Mouse (Mus musculus): Measurements from ENCODE around the gene Wfdc11. TPM values are rescaled to one million over a fixed set of nuclear protein-coding genes. Genes with fewer than 3 reads are reported as not detected.
"Not testable (repeated sequence)": the region's sequence is repeated elsewhere in the genome, so short reads cannot be mapped to it uniquely, and the experiment has no call there.

Wfdc11 gene
- total RNA-seq, 2 experiments from 2014 or later = not detected

- DNase-seq = no peak
Measured at GRCm38 (mm10) chr2:164638696-164639095, 35.2 kb downstream of the Wfdc11 start, which contains the start of gene Wfdc16. Gene Wfdc16 (minus strand): TSS chr2:164638796.

GRCm38 (mm10) chr2:164635266-164635665, 38.6 kb downstream of the Wfdc11 start:
- DNase-seq = no peak

GRCm38 (mm10) chr2:164621775-164622174, 52.1 kb downstream of the Wfdc11 start:
- DNase-seq = no peak

DNA sequence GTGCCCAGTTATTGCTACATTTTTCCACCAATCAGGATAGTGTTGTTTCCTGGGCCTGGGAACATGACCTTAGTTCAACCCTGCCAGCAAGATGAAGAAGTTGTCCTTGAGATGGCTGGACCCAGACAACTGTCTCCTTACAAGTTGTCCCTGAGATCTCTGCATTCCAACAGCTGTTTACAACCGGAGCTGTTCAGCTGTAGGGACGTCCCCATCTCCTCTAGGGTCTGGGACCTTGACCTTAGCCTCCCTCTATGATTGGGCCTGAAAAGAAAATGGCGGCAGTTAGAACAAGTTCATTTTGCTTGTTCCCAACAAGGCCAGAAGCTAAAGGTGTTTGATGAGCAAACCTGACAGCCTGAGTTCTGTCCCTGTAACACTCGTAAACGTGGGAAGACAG, 54.8 kb downstream of the Wfdc11 start:
- DNase-seq = no peak

DNA sequence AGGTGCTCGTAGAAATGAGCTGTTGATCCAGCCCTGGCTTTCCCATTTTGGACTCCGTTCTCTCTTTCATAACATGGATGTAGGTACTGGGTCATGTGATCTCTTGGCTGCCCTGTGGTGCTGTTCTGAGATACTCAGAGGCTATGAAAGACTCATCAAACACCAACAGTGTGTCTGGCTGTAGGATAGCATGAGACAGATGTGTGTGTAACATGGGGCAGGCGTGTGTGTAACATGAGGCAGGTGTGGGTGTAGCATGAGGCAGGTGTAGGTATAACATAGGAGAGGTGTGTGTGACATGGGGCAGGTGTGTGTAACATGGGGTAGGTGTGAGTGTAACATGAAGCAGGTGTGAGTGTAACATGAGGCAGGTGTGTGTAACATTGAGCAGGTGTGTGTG, 58.5 kb downstream of the Wfdc11 start:
- DNase-seq = no peak

GRCm38 (mm10) chr2:164613471-164613870, 60.4 kb downstream of the Wfdc11 start, which contains the start of the genes Wfdc6b and Wfdc8:
Gene Wfdc6b (plus strand): TSS chr2:164613522.
Gene Wfdc8 (minus strand): TSS chr2:164613626.
- DNase-seq = not testable (repeated sequence)

Other genes with a start within 250 kb of the Wfdc11 start
- gene Sdc4, start 230.2 kb downstream of the Wfdc11 start, total RNA-seq (2021) = 100 to 1,000 TPM; 102 to 129 TPM
- 10 to 100 TPM; 37.7 to 42.3 TPM for gene Sys1, start 217.1 kb downstream of the Wfdc11 start, total RNA-seq (2021)
- 10 to 100 TPM in 1 of 2 experiments, 1 to 10 TPM in 1; 7.0 to 13.3 TPM for gene Gm20458, start 213.1 kb downstream of the Wfdc11 start, total RNA-seq (2021)
- gene Trp53tg5, start 200.4 kb downstream of the Wfdc11 start, total RNA-seq (2021) = not detected
- 100 to 1,000 TPM; 108 to 110 TPM for gene Dbndd2, start 188.0 kb downstream of the Wfdc11 start, total RNA-seq (2021)
- gene Pigt, start 176.6 kb downstream of the Wfdc11 start, total RNA-seq (2021) = 10 to 100 TPM; 76.6 to 84.5 TPM
- not detected for gene Wfdc2, start 111.7 kb downstream of the Wfdc11 start, total RNA-seq (2021)
- gene Spint3, start 100.6 kb downstream of the Wfdc11 start, total RNA-seq (2021) = not detected
- gene Wfdc6a, start 88.6 kb downstream of the Wfdc11 start, total RNA-seq (2021) = not detected
- gene Eppin, start 80.5 kb downstream of the Wfdc11 start, total RNA-seq (2021) = not detected
- not detected for gene Wfdc6b, start 60.6 kb downstream of the Wfdc11 start, total RNA-seq (2021)
- gene Wfdc8, start 60.5 kb downstream of the Wfdc11 start, total RNA-seq (2021) = not detected
- not detected for gene Wfdc16, start 35.3 kb downstream of the Wfdc11 start, total RNA-seq (2021)
- not detected for gene Wfdc10, start 18.0 kb downstream of the Wfdc11 start, total RNA-seq (2021)
- not detected for gene Wfdc9, start 17.5 kb downstream of the Wfdc11 start, total RNA-seq (2021)
- not detected for gene Wfdc13, start 11.0 kb upstream of the Wfdc11 start, total RNA-seq (2021)
- not detected for gene Spint4, start 24.4 kb upstream of the Wfdc11 start, total RNA-seq (2021)
- not detected for gene Spint5, start 41.2 kb upstream of the Wfdc11 start, total RNA-seq (2021)
- 1 to 10 TPM; 1.5 to 2.2 TPM for gene Wfdc3, start 71.8 kb upstream of the Wfdc11 start, total RNA-seq (2021)
- 10 to 100 TPM; 34.0 to 37.7 TPM for gene Dnttip1, start 71.9 kb upstream of the Wfdc11 start, total RNA-seq (2021)
- 1 to 10 TPM; 1.2 to 1.5 TPM for gene Ube2c, start 95.8 kb upstream of the Wfdc11 start, total RNA-seq (2021)
- not detected for gene Tnnc2, start 105.9 kb upstream of the Wfdc11 start, total RNA-seq (2021)
- gene Snx21, start 111.7 kb upstream of the Wfdc11 start, total RNA-seq (2021) = 10 to 100 TPM; 36.7 to 44.0 TPM
- 10 to 100 TPM; 27.8 to 28.2 TPM for gene Acot8, start 130.8 kb upstream of the Wfdc11 start, total RNA-seq (2021)
- 1 to 10 TPM; 8.2 to 8.6 TPM for gene Zswim3, start 131.0 kb upstream of the Wfdc11 start, total RNA-seq (2021)
- gene Zswim1, start 148.6 kb upstream of the Wfdc11 start, total RNA-seq (2021) = 10 to 100 TPM; 21.6 to 23.0 TPM
- gene Spata25, start 154.4 kb upstream of the Wfdc11 start, total RNA-seq (2021) = not detected
- 10 to 100 TPM; 92.9 to 93.4 TPM for gene Ctsa, start 158.8 kb upstream of the Wfdc11 start, total RNA-seq (2021)
- gene Neurl2, start 159.4 kb upstream of the Wfdc11 start, total RNA-seq (2021) = 1 to 10 TPM; 1.8 to 2.7 TPM
- 10 to 100 TPM; 66.9 to 70.7 TPM for gene Pltp, start 183.6 kb upstream of the Wfdc11 start, total RNA-seq (2021)
- 10 to 100 TPM; 41.2 to 44.1 TPM for gene Pcif1, start 205.2 kb upstream of the Wfdc11 start, total RNA-seq (2021)
- gene Zfp335, start 237.7 kb upstream of the Wfdc11 start, total RNA-seq (2021) = 10 to 100 TPM; 23.8 to 29.7 TPM